Mouse (Mus musculus) mouse embryonic stem cell (cell line): ENCODE measurements around the gene Mtmr4.

ENCODE experiments used
- in situ Hi-C, 2 experiments: fragments of 300-500 bp; cut with MboI; formaldehyde crosslinking; loops; 1 replicate in 1 of 2; 3 replicates in 1 of 2; pipeline ENCODE4 v1.14.3; 2019 to 2020; ENCODE audit warnings: low sequenced_read_pairs in 2 of 2, low pct_unique_long_range_greater_than_20kb in 1 of 2, mixed read lengths in 1 of 2; ENCODE audit not compliant: unreplicated experiment in 1 of 2

Gene Mtmr4

DNA sequence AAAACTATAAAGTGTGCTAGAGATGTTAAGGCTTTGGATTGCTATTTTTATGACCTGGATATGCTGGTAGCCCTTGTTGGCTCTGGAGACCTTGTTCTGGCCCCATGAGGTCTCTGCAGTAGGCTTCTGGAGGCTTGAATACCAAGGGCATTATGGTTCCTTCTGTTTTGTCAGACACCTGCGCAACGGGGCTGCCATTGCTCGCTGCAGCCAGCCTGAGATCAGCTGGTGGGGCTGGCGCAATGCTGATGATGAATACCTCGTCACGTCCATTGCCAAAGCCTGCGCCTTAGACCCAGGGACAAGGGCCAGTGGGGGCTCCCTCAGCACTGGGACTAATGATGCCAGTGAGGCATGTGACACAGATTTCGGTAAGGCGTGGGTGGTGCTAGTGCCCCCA lies 10.3 kb downstream of the Mtmr4 start:
- in situ Hi-C loops: no loop called here

DNA sequence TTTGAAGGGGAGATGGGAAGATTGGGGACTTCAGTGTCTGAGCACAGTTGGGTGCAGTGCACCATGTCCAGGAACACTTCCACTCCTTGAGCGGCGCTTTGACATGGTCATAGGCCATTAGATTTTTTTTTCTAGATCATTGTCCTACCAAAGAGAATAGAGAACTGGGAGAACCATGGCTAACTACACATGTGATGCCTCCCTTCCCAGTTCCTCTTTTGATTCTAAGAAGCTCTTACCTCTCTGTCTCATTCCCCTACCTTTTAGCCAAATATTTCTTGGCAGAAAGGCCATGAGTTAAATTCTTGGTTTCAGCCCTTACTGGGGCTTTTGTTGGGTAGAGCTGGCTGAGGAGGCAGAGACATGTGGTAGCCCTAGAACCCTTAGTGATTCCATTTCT lies 11.6 kb downstream of the Mtmr4 start:
- in situ Hi-C loops: no loop called here

DNA sequence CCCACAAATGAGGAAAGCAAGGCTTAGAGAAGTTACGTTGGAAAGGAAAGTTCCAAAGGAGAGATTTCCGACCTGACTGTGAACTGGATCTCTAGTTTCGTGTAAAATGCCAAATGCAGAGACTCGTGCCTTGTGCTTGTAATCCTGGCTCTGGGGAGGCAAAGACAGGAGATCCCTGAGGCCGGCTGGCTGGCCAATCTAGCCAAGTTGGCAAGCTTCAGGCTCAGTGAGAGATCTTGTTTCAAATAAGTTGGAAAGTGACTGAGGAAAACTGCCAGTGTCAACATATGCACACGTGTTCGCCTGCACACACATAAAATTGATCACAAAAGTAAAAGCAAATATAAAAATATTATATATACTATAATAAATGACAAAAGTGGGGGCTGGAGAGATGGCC lies 17.3 kb downstream of the Mtmr4 start:
- in situ Hi-C loops: no loop called here

DNA sequence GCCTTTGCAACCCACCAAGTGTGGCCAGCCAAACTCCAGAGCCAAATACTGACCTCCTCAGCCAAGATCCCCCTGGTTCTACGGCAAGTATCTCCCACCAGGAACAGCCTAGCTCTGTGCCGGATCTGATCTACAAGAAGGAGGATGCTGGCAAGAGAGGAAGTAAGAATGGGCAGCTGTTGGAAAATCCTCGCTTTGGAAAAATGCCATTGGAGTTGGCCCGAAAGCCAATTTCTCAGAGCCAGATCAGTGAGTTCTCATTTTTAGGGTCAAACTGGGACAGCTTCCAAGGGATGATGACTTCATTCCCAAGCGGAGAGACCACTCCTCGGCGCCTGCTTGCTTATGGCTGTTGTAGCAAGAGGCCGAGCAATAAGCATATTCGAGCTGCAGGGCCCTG lies 19.6 kb downstream of the Mtmr4 start:
- in situ Hi-C loops: no loop called here

DNA sequence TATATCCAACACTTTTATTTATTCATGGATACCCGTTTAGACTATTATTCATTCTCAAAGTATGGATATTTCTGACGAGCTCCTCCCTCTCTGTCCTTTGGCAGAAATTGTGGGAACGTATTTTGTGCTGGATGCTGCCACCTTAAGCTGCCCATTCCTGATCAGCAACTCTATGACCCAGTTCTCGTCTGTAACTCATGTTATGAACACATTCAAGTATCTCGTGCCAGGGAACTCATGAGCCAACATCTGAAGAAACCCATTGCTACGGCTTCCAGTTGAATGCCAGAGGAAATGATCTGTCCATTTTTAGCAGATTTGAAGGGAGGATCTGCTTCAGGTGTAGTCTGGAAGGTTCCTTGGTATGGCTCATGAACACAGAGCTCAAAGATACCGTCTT lies 22.0 kb downstream of the Mtmr4 start:
- in situ Hi-C loops: no loop called here

DNA sequence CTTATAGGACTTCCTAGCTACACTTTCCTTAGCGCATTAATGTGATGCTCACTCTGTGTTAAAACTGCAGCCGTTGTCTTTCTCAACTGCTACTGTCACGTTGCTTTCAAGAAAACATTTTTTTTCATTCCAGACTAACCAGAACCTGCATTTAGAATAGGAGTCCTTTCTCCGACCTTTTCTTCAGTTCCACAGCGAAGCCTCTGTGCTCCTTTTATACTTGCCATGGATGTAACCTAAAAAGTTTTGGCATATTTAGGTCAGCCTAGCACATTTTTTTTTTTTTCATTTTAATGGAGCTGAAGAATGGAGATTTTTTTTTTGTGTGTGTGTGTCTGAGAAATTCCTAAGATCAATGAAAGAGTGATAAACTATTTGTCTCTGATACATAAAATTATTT lies 23.6 kb downstream of the Mtmr4 start:
- in situ Hi-C loops: no loop called here

DNA sequence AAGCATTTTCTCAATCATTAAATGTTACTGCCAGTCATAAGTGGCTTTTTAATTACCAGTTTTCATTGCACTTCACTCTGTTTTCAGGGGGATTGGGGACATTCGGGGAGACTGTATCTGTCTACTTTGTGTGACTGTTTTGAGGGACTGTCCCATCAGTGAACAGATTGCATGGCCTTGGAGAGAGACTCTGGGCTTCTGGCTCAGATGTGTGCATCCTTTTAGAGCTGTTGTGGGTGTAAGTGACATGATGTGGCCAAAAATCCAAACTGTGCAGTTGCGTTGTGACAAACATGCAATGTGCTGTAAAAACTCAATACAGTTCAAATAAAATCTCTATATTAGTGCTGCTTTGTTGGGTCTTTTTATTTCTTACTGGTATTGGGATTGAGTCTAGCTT lies 24.0 kb downstream of the Mtmr4 start:
- in situ Hi-C loops: no loop called here

DNA sequence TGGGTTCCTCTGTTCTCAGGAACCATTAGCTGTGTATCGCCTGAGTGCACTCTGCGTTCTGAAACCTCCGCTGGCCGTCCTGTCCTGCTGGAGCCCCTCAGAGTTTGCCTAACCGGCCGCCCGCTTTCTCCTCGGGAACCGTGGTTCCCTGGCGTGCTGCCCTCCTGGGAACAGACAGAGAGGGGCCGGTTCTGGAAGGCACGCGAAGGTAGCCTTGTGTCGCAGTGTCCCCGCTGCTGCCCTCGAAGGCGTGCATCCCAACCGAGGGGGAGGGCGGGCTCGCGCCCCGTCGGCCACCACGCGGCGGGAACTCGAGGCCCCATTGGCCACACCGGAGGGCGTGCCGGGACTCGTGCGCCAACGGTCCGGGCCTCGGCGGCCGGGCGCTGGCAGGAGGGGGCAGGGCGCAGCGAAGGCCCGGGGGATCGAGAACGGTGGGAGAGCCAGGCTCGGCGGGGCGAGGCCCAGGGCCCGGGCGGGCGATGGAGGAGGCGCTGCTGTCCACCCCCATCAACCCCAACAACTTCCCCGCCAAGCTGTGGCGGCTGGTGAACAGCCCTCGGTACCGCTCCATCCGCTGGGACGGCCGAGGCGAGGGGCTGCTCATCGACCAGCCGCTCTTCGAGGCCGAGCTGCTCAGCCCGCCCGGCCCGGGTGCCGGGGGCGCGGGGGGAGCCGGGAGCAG lies 25.0 kb downstream of the Mtmr4 start, which contains the start of gene Hsf5:
Gene Hsf5, plus strand, starts transcription at position 375 of the 685 bp plus-strand sequence.
- in situ Hi-C loops: no loop called here

DNA sequence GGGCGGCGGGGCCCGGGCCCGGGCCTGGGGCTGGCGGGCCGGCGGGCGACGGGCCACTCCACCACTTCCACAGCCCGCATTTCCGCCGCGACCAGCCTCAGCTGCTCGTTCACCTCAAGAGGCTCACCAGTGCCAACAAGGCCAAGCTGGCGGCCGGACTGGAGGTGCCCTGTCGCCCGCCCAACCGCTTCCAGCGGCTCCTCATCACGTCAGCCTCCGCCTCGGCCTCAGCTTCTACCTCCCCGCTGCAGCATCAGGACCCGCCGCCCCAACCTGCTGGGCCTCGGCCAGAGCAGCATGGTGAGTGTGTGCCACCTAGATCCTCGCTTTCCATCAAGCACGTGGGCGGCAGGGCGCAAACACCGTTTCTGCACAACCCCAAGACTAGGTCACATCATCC lies 25.6 kb downstream of the Mtmr4 start:
- in situ Hi-C loops: no loop called here

DNA sequence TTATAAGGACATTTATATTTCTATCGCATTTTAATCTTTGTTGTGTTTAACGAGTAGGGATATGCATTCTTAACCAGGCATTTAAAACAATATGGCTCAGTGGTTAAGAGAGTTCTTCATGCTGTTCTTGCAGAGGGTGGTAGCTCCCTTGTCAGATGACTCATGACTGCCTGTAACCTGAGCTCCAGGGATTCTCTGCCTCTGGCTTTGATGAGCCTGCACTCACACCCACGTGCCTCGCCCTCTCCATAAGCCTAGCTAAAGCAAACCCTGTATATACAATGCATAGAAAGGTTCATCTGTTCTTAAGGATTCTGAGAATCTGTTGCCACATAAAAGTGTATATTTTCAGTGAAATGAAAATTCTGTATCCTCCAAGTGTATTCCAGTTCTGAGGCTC lies 31.2 kb downstream of the Mtmr4 start:
- in situ Hi-C loops: no loop called here

DNA sequence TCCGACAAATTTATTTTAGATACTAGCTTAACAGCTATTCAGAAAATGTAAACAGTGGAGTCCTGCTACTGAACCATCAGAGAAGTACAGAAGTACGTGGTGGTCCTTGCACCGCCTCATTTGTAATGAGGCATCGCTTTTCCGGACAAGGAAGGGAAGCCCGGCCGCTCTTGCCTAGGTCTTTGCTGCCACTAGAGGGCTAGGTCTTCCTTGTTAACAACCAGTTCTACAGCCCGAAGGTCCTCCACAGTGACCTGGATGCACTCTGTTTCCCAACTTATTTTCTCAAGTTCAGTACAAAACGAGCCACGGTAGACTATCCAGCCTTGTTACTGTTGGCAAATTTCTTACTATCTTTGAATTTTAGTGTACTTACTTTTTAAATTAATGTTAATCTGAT lies 37.9 kb downstream of the Mtmr4 start:
- in situ Hi-C loops: no loop called here

DNA sequence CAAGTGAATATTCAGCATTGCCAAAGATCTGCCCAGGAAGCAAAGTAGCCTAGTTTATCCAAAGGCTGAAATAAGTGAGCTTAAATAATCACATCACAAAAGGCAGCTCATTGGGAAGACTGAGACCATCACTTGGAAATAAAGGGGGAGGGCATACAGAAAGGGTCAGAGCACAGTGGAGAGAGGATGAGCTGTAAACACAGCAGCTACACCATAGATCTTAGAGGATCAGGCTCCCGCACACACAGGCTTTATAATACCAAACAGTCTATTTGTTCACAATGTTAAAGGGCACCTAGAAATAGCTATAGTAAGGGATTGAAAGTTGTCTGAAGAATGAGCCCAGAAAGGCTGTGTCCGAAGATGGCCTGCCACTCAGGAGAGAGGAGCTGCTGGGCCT lies 46.8 kb downstream of the Mtmr4 start:
- in situ Hi-C loops: no loop called here

DNA sequence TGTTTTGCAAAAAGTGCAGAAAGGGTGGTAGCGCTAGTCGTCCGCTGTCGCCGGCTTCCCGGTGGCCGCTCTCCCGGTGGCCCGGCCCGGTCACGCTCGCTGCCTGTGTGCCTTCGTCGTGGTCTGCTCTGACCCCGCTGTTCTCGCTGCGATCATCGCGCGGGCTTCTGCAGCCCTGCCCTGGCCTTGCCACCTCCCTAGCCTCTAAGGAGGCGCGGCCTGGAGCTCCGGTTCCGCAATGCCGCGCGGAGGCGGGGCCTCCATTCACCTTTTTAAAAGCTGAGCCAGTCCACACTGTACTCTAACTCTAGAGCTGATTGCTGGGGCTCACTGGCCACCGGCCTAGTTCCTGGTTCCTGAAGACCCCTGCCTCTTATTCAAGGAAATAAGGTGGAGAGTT lies 47.2 kb downstream of the Mtmr4 start:
- in situ Hi-C loops: no loop called here

DNA sequence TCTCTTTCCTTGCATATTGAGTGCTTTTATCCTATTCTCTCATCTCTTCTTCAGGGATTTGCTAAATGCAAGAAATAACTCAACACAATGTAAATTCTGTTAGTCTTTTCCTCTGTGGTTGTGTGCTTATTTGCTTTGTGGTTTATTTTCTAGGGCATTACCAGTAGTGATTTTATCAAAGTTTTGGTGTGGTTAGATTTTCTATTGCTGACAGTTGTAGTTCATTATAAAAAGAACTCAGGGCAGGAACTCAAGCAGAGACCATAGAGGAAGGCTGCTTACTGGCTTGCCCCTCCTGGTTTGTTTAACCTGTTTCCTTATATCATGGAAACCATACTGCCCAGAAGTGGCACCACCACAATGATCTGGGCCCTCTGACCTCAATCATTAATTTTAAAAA lies 50.9 kb downstream of the Mtmr4 start:
- in situ Hi-C loops: no loop called here

DNA sequence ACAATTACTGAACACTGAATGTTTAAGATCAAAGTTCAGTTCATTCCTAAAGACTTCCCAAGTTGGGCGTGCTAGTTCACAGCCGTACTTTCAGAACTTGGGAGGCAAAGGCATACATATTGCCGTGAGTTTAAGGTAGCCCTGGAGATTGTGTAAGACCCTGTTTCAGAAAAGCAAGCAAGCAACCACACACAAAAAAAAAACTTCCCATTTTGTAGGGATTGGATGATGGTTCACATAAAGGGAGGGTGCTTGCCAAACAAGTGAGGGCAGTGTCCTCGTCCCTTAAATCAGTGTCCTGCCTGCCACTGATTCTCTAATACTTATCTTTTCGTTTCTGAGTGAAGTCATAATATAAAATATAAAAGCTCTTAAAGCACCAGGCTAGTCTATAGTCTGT lies 62.7 kb downstream of the Mtmr4 start:
- in situ Hi-C loops: no loop called here

DNA sequence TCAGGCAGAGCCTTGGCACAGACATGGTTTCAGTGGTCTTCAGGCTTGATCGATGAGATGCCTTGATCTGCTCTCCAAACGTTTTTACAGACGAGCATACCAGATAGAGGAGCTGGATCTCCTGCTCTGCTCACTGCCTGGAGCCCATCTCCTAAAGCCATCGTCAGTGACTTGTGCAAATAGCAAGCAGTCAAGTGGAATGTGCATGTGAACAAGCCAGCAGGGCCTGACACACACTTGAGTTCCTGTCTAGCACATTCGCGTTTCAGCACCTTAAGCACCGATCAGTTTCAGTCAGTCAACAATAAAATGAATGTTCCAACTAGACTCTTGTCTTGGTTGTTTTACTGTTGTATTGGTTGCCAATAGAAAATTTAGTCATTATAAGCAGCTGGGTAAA lies 67.3 kb downstream of the Mtmr4 start:
- in situ Hi-C loops: no loop called here

DNA sequence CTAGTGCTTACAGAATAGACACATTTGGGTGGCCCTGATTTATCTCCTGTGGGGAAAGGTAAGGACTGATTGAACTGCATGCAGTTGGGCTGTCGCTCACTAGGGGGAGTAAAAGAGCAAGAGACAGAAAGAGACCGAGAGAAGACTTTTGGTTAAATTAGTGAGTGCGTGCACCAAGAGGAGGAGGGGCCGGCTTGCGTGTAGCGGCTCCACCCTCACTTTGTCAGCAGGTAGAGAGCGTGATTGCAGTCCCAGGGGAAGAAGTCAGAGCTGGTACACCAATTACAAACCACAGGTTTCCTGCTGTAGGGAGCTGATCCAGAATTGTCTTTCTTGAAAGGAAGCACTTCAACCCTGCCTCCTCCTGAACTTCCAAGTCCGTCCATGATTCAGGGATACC lies 70.4 kb downstream of the Mtmr4 start, which contains the start of gene Rnf43:
Gene Rnf43, plus strand, starts transcription at position 316 of the 400 bp plus-strand sequence.
- in situ Hi-C loops: no loop called here

DNA sequence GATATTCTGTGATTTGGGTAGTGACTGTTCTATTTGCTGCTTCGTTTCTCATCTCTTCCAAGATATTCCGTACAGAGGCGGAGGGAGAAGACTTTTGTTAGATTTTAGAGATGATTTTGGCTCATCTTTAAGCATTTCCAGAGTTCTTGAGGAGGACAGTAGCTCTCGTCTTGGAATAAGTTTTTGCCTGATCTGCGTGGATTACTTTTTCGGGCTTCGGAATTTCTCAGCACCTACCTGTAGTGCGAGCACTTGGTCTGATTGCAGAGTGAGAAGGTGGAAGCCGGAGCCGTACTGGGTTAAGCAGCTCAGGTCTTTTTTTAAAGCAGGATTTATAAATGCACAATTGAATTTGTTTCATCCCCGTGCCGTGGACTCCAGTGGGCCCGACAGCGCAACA lies 70.9 kb downstream of the Mtmr4 start:
- in situ Hi-C loops: no loop called here

DNA sequence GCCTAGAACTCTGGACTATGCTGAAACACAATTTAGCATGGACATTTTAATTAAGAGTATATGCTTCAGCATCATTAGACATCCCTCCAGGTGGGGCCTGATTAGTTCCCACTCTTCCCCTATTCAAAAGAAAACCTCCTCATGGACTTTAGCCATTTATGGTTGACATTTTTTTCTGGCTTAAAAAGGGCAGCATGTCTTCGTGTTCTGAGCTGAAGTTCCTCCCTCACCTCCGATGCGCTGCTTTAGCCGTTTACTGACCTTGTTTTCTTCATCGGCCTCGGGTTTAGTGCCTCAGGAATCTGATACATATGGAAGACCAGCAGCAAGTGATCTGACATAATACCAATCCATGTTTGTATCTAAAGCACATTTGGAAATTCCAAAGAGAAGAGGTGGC lies 72.0 kb downstream of the Mtmr4 start:
- in situ Hi-C loops: no loop called here

DNA sequence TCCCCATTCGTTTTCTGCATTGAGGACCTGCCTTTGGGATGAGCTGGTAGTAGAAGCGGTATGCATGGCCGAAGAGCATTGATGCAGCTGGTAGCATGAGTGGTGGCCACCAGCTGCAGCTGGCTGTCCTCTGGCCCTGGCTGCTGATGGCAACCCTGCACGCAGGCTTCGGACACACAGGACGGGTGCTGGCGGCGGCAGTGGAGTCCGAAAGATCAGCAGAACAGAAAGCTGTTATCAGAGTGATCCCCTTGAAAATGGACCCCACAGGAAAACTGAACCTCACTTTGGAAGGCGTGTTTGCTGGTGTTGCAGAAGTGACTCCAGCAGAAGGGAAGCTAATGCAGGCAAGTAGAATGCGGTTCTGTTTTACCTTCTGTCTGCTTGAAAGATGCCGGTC lies 72.6 kb downstream of the Mtmr4 start:
- in situ Hi-C loops: no loop called here

DNA sequence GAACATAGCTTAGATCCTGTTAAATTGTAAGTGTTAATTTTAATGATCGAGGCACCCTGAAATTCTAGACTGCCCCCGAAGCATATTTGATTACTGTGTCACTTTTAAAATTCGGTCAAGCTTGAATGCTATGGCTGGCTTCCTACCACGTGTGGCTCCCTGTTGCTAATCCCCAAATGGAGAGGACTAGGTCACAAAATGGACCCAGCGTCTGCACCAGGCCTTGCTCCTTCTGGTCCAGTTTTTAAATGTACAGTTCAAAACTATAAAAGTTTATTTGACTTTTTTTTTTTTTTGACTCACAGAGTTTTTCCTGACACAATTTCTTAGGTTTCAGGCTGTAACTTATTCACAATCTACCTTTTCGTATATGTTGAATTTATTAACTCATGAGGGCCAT lies 73.3 kb downstream of the Mtmr4 start:
- in situ Hi-C loops: no loop called here
